Mouse (Mus musculus) spleen, adult 18-20 months (tissue): ENCODE data around the gene Mapk8ip3.

Experiments
- DNase-seq, 2 experiments: peaks; one replicate each; pipeline ENCODE4 v3.0.0; 2022; ENCODE audit warnings: mixed read lengths in 2 of 2

The Mapk8ip3 gene

GRCm38 (mm10) chr17:24900014-24900413 lies 36.8 kb downstream of the Mapk8ip3 start:
- no peak for DNase-seq

GRCm38 (mm10) chr17:24899153-24899552 lies 37.6 kb downstream of the Mapk8ip3 start:
- DNase-seq = no peak

- no peak for DNase-seq
Observed at GRCm38 (mm10) chr17:24898041-24898854, 38.5 kb downstream of the Mapk8ip3 start.

GRCm38 (mm10) chr17:24897600-24897999 lies 39.2 kb downstream of the Mapk8ip3 start:
- no peak for DNase-seq

- no peak for DNase-seq
Observed at GRCm38 (mm10) chr17:24896993-24897269, 39.8 kb downstream of the Mapk8ip3 start.

GRCm38 (mm10) chr17:24896241-24896992 lies 40.4 kb downstream of the Mapk8ip3 start, which contains the start of gene Nme3:
TSS of gene Nme3 (plus strand) at chr17:24896500.
- peak; percentile 61 to 75 for DNase-seq

- no peak for DNase-seq
Observed at GRCm38 (mm10) chr17:24895571-24896240, 41.1 kb downstream of the Mapk8ip3 start.

GRCm38 (mm10) chr17:24894995-24895547 lies 41.7 kb downstream of the Mapk8ip3 start, which contains the start of the genes Eme2 and Mrps34:
TSS of gene Eme2 (minus strand) at chr17:24895087.
TSS of gene Mrps34 (plus strand) at chr17:24895116.
- peak; percentile 55 to 65 for DNase-seq

GRCm38 (mm10) chr17:24894061-24894994 lies 42.4 kb downstream of the Mapk8ip3 start:
- no peak for DNase-seq

GRCm38 (mm10) chr17:24893276-24893675 lies 43.5 kb downstream of the Mapk8ip3 start:
- no peak for DNase-seq

- no peak for DNase-seq
Observed at GRCm38 (mm10) chr17:24892785-24893184, 44.0 kb downstream of the Mapk8ip3 start.

GRCm38 (mm10) chr17:24891321-24891720 lies 45.5 kb downstream of the Mapk8ip3 start:
- no peak for DNase-seq

- DNase-seq = no peak
Observed at GRCm38 (mm10) chr17:24890151-24891092, 46.4 kb downstream of the Mapk8ip3 start.

GRCm38 (mm10) chr17:24888862-24889261 lies 47.9 kb downstream of the Mapk8ip3 start:
- no peak for DNase-seq

- DNase-seq = no peak
Observed at GRCm38 (mm10) chr17:24887291-24888080, 49.3 kb downstream of the Mapk8ip3 start.

- no peak for DNase-seq
Observed at GRCm38 (mm10) chr17:24886932-24887271, 49.9 kb downstream of the Mapk8ip3 start.

GRCm38 (mm10) chr17:24886134-24886931 lies 50.4 kb downstream of the Mapk8ip3 start, which contains the start of the genes Nubp2 and Spsb3:
TSS of gene Nubp2 (minus strand) at chr17:24886349.
TSS of gene Spsb3 (plus strand) at chr17:24886643.
- peak; percentile 95 for DNase-seq

GRCm38 (mm10) chr17:24885356-24886133 lies 51.2 kb downstream of the Mapk8ip3 start:
- DNase-seq = no peak
